Mouse (Mus musculus): ENCODE measurements at regions not wholly inside any gene's neighbourhood (a gene's known extent, or its start where the extent isn't known, plus 50 kb on each side); places are given as distances from the start of the nearest gene placed in this dataset.

- TF ChIP-seq POLR2A (IDR thresholded peaks at IDR 0.05; ENCODE audit: borderline replicate concordance, low read depth, low read length) = no peak
- no peak for TF ChIP-seq CTCF (IDR thresholded peaks at IDR 0.05; ENCODE audit: low read depth, low read length)
These were observed 168.4 kb upstream of the Ccdc122 start for GRCm38 (mm10) chr14:76868131-76868530.

Data from bone marrow macrophage, adult 2 months (primary cell).